Mouse (Mus musculus): ENCODE measurements around the gene Zbtb20.
A peak's percentile ranks its signal among the peaks of the same experiment; 100 is the strongest.

Gene Zbtb20

DNA sequence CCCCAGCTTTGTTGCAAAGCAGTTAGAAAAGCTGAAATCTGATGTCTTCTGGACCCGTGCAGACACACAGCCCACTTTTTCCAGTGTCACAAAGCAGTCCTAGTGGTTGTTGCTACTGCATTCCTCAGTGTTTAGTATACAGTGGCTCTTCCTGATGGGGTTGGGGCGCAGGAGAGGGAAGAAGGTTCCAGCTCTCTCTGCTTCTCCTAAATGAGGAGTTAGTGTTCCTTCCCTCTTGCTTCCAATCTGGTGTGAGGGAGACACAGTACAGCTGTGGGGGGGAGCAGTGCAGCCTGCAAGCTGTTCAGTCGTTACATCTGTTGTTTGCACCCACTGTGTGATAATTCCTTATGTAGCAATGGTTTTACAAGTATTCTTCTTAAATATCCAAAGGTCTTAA lies 415.7 kb downstream of the Zbtb20 start:
- no peak for DNase-seq (ENCODE audit: low read depth, low spot score)

GRCm38 (mm10) chr16:43297953-43298596 lies 422.4 kb downstream of the Zbtb20 start:
- peak; percentile 2 for DNase-seq (ENCODE audit: low read depth, low spot score)

- peak; percentile 26 for DNase-seq (ENCODE audit: low read depth, low spot score)
Observed at GRCm38 (mm10) chr16:43300420-43300819, 424.7 kb downstream of the Zbtb20 start.

- DNase-seq (ENCODE audit: low read depth, low spot score): no peak
Observed at GRCm38 (mm10) chr16:43302171-43302570, 426.5 kb downstream of the Zbtb20 start.

DNA sequence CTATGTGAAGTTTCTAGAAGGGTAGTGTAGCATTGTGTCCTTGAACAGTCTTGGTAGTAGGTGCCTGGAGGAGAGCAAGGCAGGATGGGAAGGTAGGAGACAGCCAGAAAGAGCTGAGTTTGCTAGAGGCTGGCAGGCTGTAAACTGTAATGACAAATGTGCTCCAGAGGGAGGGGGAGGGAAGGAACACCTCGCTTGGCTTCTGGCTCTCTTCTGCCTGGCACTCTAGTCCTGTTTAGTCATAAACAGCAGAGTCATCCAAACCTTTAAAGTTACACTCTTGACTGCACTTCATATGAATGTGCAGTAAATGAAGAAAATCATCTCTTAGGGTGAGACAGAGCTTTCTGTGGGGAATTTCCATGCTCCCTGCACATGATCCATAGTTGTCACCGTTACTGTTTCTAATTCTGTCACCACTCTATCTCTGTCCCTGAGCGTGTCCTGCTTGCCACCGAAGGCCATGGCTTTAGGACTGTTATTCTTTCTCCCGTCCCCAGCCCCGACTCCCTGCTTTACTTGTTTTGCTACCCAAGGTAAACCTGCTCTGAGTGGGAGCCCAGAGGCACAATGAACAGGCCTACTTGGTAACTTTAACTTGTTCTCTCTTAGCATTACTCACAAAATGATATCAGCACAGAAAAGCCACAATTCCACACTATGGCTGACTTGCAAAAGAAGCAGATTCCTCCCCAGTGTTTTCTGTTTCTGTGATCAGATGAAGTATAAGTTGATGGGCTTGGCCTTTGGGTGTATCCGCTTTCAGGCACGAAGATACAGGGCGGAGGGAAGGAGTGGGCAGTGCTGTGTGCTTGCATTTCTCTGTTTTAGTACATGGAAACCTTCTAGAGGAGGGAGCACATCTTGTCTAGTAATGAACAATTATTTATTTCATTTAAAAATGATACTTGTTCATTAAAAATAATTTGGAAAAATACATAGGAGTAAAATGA lies 427.8 kb downstream of the Zbtb20 start:
- peak; percentile 15 for DNase-seq (ENCODE audit: low read depth, low spot score)

GRCm38 (mm10) chr16:43309968-43310431 lies 434.3 kb downstream of the Zbtb20 start:
- DNase-seq (ENCODE audit: low read depth, low spot score): no peak

GRCm38 (mm10) chr16:43324009-43324408 lies 448.3 kb downstream of the Zbtb20 start:
- no peak for DNase-seq (ENCODE audit: low read depth, low spot score)

DNA sequence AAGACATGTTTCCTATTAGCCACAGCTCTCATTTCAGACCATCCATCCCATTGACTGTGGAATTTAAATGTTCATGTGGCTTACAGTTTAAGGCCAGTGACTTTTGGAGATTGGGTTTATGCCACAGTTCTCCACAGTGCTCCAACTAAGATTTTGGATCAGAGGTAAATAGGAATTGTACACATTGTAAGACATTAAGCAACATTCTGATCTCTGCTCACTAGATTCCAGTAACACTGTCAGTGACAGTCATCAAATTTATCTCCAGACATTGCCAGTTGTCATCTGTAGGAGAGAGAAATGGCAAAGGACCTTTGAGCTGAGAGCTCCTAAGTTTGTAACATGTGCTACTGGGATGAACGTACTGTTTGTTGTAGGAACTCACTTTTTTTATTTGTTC lies 452.5 kb downstream of the Zbtb20 start:
- no peak for DNase-seq (ENCODE audit: low read depth, low spot score)

DNA sequence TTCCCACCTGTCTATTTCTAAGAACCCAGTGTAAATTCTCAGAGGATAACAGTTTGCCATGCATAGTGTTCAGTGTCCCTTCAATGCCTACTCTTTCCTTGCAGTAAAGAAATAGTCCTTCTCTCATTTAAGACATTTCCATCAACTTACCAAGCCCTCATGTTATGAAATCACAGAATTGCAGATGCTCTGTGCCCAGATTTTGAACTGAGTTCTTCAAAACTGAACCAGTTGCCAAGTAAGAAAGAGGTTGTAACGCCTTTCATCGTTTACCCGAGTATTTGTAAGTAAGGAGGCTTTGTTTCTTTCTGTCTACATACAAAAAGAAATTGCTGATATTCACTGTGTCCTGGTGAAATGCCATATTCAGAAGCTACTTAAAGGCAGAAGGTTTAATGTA lies 454.5 kb downstream of the Zbtb20 start:
- DNase-seq (ENCODE audit: low read depth, low spot score): no peak

GRCm38 (mm10) chr16:43331440-43331839 lies 455.8 kb downstream of the Zbtb20 start:
- DNase-seq (ENCODE audit: low read depth, low spot score): no peak

GRCm38 (mm10) chr16:43332734-43333133 lies 457.1 kb downstream of the Zbtb20 start:
- no peak for DNase-seq (ENCODE audit: low read depth, low spot score)

DNA sequence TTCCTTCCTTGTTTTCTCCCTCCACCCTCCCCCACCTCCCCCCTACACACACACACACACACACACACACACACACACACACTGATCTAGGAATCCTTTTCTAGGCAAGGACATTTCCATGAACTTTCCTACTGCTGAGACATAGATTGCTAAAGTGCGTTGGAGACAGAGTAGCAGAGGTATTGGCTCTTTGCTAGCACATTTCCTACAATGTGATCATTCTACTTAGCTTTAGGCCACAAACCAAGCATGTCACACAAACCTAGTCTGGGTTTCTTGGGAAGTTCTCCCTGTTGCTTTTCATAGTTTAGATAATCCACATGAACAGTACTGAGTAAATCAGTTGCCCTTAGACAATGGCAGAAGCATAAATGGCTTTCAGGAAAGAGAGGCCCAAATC lies 457.6 kb downstream of the Zbtb20 start:
- no peak for DNase-seq (ENCODE audit: low read depth, low spot score)

DNA sequence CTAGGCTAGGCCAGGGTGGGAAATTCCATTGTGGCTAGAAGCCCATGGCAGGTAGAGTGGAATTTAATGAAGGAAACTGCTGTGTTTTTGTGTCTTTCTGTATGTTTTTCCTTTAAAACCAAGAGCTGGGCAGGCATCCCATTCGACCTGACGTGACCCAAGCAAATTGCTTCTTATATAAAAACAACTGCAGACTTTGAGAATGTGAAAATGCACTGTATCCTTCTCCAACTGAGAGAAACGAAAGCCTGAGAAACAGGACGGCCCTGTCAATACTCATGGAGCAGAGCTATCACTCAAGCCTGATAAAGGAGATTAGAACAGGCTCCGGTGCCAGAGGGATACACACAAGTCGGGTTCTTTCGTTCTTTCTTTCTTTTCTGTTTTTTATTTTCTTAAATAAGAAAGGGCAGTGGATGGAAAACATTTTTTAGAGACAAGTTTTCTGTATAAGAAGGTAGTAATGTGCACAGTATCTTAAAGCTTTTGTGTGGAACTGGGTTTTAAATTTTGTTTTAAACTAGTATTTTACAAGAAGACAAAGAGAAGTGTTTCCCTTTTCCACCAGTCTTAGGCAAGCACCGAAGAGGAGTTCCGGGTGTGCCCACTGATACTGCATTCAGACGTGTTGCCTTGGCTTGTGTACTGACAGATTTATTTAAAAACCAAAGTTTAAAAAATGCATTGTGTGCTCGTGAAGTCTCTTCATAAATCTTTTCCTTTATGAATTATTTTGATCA lies 458.9 kb downstream of the Zbtb20 start:
- DNase-seq (ENCODE audit: low read depth, low spot score): no peak

DNA sequence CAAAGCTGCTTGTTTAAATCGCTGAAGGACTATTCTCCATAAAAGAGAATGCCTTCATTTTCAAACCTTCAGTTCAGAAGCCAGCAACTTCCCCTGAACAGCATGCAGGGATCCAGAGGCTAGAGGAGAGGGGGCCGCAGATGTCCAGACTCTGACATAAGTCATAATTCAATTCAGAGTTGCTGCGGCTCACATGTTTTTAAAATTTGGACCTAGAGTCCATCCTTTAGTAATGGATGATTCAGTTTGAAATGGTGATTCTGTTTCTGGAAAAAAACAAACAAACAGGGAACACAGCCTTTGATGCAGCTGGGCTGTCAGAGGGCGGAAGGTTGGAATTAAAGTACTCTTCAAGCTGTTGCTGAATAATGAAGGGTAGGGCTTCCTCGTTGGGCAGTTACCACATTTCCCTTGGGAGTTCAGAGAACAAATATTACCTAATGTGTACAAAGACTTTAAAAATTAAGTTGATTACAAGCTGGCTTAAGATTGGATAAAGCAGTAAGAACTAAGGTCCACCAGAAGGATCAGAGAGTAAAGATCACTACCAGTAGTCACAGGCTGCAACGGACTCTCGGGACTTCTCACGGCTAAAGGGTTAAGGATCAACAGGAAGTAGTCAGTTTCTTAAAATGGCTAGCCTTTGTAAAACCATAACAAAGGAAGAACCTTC lies 459.6 kb downstream of the Zbtb20 start:
- no peak for DNase-seq (ENCODE audit: low read depth, low spot score)

DNA sequence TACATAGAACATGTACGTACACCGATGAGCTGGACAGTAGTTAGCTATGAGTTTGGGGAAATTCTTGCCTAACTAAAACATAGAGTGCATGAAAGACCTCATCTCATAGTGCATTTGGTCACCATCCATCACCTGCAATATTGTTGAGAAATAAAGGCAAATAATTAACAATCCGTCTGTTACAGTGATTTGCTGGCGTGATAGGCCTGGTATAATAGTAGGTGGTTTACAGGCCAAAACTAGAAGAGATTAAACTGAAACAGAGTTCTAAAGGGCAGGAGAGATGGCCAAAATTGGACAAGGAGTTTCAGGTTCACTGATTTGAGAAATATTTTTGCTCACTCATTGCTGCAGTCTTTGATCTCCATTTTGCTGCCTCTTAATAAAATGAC lies 460.1 kb downstream of the Zbtb20 start:
- DNase-seq (ENCODE audit: low read depth, low spot score): no peak

DNA sequence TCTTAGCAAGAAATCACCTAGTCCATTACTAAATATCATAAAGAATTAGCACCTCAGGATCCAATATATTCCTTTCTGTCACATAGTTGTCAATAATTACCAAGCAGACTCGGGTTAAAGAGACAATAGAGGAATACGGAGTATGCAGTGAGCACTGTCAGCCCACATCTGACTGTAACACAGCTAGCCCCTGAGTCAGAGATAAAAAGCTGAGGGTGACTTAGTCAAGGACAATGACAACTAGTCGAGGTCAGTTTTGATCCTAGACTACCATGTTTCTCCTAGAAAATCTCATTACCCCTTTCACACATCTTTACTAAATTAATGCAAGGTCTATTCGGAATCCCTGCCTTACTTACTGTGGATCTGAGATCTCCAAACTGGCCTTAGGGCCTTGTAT lies 465.0 kb downstream of the Zbtb20 start:
- DNase-seq (ENCODE audit: low read depth, low spot score): no peak

GRCm38 (mm10) chr16:43341916-43342455 lies 466.3 kb downstream of the Zbtb20 start:
- no peak for DNase-seq (ENCODE audit: low read depth, low spot score)

GRCm38 (mm10) chr16:43346094-43346493 lies 470.4 kb downstream of the Zbtb20 start:
- DNase-seq (ENCODE audit: low read depth, low spot score): no peak

DNA sequence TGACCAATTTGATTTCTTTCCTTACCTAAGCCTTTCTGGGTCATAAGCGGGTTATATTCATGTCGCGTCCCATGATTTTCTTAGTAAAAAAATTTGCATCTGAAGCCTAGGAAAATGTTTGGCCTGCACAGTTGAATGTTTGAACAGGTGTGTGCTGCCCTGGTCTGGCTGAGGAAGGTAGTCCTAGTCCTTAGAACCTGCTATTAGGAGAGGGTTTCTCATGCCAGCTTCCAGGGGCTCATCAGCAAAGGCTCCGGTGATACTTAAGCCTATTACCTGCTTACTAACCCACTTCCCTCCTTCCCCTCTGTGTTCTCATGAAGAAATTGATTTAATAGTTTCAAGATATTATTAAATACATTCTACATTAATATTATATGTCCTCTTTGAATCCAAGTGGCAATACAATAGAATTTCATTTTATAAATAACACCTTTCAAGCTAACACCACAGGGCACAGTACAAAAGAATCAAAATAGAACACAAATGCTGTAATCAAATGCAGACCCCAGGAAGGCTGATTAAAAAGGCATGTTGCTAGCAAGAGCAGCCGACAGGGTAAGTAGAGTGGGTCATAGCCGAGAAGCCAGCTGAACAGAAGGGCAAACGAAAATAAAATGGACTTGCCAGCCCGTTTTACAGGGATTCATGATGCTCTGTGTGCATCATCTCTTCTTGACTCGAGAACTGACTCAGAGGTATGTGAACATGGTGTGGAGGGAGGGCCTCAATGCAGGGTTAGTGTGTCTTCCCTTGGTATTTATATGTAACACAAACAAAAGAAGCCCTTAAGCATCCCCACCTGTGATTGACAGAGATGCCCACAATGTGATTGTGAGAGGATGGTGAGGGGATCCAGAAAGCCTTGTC lies 480.3 kb downstream of the Zbtb20 start:
- DNase-seq (ENCODE audit: low read depth, low spot score): no peak

GRCm38 (mm10) chr16:43359546-43359945 lies 483.9 kb downstream of the Zbtb20 start:
- DNase-seq (ENCODE audit: low read depth, low spot score): no peak

All from CD4-positive, CD25-positive, alpha-beta regulatory T cell, adult 2 months (primary cell).